Mouse (Mus musculus): ENCODE measurements at regions not wholly inside any gene's neighbourhood (a gene's known extent, or its start where the extent isn't known, plus 50 kb on each side); places are given as distances from the start of the nearest gene placed in this dataset.
A peak's percentile ranks its signal among the peaks of the same experiment; 100 is the strongest.

- no peak for DNase-seq
These were observed 272.4 kb downstream of the Dhx15 start for GRCm38 (mm10) chr5:51917812-51918448.

- no peak for DNase-seq
These were observed 275.6 kb downstream of the Dhx15 start for GRCm38 (mm10) chr5:51914731-51915130.

- peak in 1 of 2 experiments; percentile 1 for DNase-seq
These were observed 281.5 kb downstream of the Dhx15 start for GRCm38 (mm10) chr5:51908861-51909260.

- DNase-seq: no peak
These were observed 283.8 kb downstream of the Dhx15 start for GRCm38 (mm10) chr5:51906315-51907109.

- DNase-seq: no peak
These were observed 296.2 kb downstream of the Dhx15 start for GRCm38 (mm10) chr5:51894159-51894558.

GRCm38 (mm10) chr5:51891341-51891740 is 299.0 kb downstream of the Dhx15 start:
- DNase-seq: no peak

GRCm38 (mm10) chr5:51888404-51888803 is 301.9 kb downstream of the Dhx15 start:
- DNase-seq: no peak

GRCm38 (mm10) chr5:51882594-51882993 is 307.7 kb downstream of the Dhx15 start:
- DNase-seq: no peak

- DNase-seq: no peak
These were observed 308.1 kb downstream of the Dhx15 start for GRCm38 (mm10) chr5:51882173-51882572.

- DNase-seq: no peak
These were observed 309.3 kb upstream of the Ppargc1a start for GRCm38 (mm10) chr5:51876846-51877245.

- no peak for DNase-seq
These were observed 306.0 kb upstream of the Ppargc1a start for GRCm38 (mm10) chr5:51873571-51873970.

- no peak for DNase-seq
These were observed 304.2 kb upstream of the Ppargc1a start for GRCm38 (mm10) chr5:51871735-51872134.

- DNase-seq: no peak
These were observed 300.7 kb upstream of the Ppargc1a start for GRCm38 (mm10) chr5:51868223-51868713.

- DNase-seq: no peak
These were observed 298.5 kb upstream of the Ppargc1a start for GRCm38 (mm10) chr5:51866002-51866401.

GRCm38 (mm10) chr5:51860496-51860895 is 293.0 kb upstream of the Ppargc1a start:
- no peak for DNase-seq

- peak; percentile 4 to 5 for DNase-seq
These were observed 286.1 kb upstream of the Ppargc1a start for GRCm38 (mm10) chr5:51853456-51854124.

GRCm38 (mm10) chr5:51850091-51850490 is 282.6 kb upstream of the Ppargc1a start:
- DNase-seq: no peak

- no peak for DNase-seq
These were observed 281.7 kb upstream of the Ppargc1a start for GRCm38 (mm10) chr5:51849236-51849635.

- no peak for DNase-seq
These were observed 274.7 kb upstream of the Ppargc1a start for GRCm38 (mm10) chr5:51842189-51842588.

GRCm38 (mm10) chr5:51841763-51842162 is 274.2 kb upstream of the Ppargc1a start:
- no peak for DNase-seq

GRCm38 (mm10) chr5:51840638-51841329 is 273.3 kb upstream of the Ppargc1a start:
- DNase-seq: no peak

- no peak for DNase-seq
These were observed 271.8 kb upstream of the Ppargc1a start for GRCm38 (mm10) chr5:51839292-51839691.

- DNase-seq: no peak
These were observed 263.0 kb upstream of the Ppargc1a start for GRCm38 (mm10) chr5:51830551-51830950.

All from thymus, postnatal 36 days (tissue).